Mouse (Mus musculus) heart, adult 9 months (tissue): ENCODE measurements around the gene Orc2.

Experiments
- DNase-seq, 2 experiments: peaks; one replicate each; pipeline ENCODE4 v3.0.0; 2022; ENCODE audit warnings: low spot score in 2 of 2

Orc2 gene

GRCm38 (mm10) chr1:58504577-58505254 is at the start of gene Orc2:
Orc2 (minus strand) TSS chr1:58505109.
- DNase-seq: peak; percentile 91 to 93

- no peak for DNase-seq
Observed at GRCm38 (mm10) chr1:58541386-58541785, 36.5 kb upstream of the Orc2 start.

GRCm38 (mm10) chr1:58507249-58507648 is 2.3 kb upstream of the Orc2 start:
- no peak for DNase-seq

- no peak for DNase-seq
Observed at GRCm38 (mm10) chr1:58503793-58504370, 1.0 kb downstream of the Orc2 start.

GRCm38 (mm10) chr1:58503134-58503533 is 1.8 kb downstream of the Orc2 start:
- no peak for DNase-seq

GRCm38 (mm10) chr1:58498758-58499157 is 6.2 kb downstream of the Orc2 start:
- DNase-seq: no peak

GRCm38 (mm10) chr1:58497678-58498077 is 7.2 kb downstream of the Orc2 start:
- no peak for DNase-seq

- DNase-seq: no peak
Observed at GRCm38 (mm10) chr1:58495603-58496002, 9.3 kb downstream of the Orc2 start.

- DNase-seq: no peak
Observed at GRCm38 (mm10) chr1:58482647-58483046, 22.3 kb downstream of the Orc2 start.

- no peak for DNase-seq
Observed at GRCm38 (mm10) chr1:58475662-58476061, 29.2 kb downstream of the Orc2 start.

GRCm38 (mm10) chr1:58465561-58465960 is 39.3 kb downstream of the Orc2 start:
- DNase-seq: no peak

- DNase-seq: no peak
Observed at GRCm38 (mm10) chr1:58465042-58465441, 39.9 kb downstream of the Orc2 start.

- DNase-seq: no peak
Observed at GRCm38 (mm10) chr1:58463935-58464334, 41.0 kb downstream of the Orc2 start.

GRCm38 (mm10) chr1:58460566-58460965 is 44.3 kb downstream of the Orc2 start:
- no peak for DNase-seq

GRCm38 (mm10) chr1:58458867-58459266 is 46.0 kb downstream of the Orc2 start:
- no peak for DNase-seq

GRCm38 (mm10) chr1:58458175-58458574 is 46.7 kb downstream of the Orc2 start:
- no peak for DNase-seq

- no peak for DNase-seq
Observed at GRCm38 (mm10) chr1:58454316-58454715, 50.6 kb downstream of the Orc2 start.

- no peak for DNase-seq
Observed at GRCm38 (mm10) chr1:58448396-58448795, 56.5 kb downstream of the Orc2 start.

GRCm38 (mm10) chr1:58447766-58448165 is 57.1 kb downstream of the Orc2 start:
- DNase-seq: no peak

- no peak for DNase-seq
Observed at GRCm38 (mm10) chr1:58445861-58446260, 59.0 kb downstream of the Orc2 start.

- peak; percentile 82 to 87 for DNase-seq
Observed at GRCm38 (mm10) chr1:58445143-58445722, 59.7 kb downstream of the Orc2 start, which contains the start of the genes Nif3l1 and Ppil3. Nif3l1 (plus strand) TSS chr1:58445151. Ppil3 (minus strand) TSS chr1:58445486.

- no peak for DNase-seq
Observed at GRCm38 (mm10) chr1:58444691-58445090, 60.2 kb downstream of the Orc2 start.

GRCm38 (mm10) chr1:58424551-58424950 is 80.4 kb downstream of the Orc2 start:
- DNase-seq: no peak
